Mouse (Mus musculus) CH12.LX (cell line): ENCODE measurements around the gene Klhl3.

Experiments
- CTCF ChIP-seq, 2 experiments: IDR thresholded peaks in 1 of 2; conservative IDR thresholded peaks in 1 of 2; 2 replicates each; pipeline ENCODE4 v1.5.1; 2011 to 2012; ENCODE audit warnings: low read depth in 2 of 2, low read length in 2 of 2, improper control_type of control experiment in 1 of 2, inconsistent platforms in 1 of 2, mild to moderate bottlenecking in 1 of 2, moderate library complexity in 1 of 2
- ETS1 ChIP-seq: conservative IDR thresholded peaks from 2 replicates; pipeline ENCODE4 v1.6.1; 2012; ENCODE audit warnings: low read depth, mild to moderate bottlenecking, inconsistent platforms, low read length, improper control_type of control experiment, moderate library complexity
- JUN ChIP-seq: IDR thresholded peaks from 2 replicates; pipeline ENCODE4 v1.6.1; 2011; ENCODE audit warnings: low read depth, mild to moderate bottlenecking, low read length, improper control_type of control experiment, moderate library complexity; ENCODE audit not compliant: insufficient read depth
- MYC ChIP-seq: IDR thresholded peaks from 2 replicates; pipeline ENCODE4 v1.6.1; 2011; ENCODE audit warnings: low read depth, mild to moderate bottlenecking, improper control_type of control experiment, low read length
- POLR2A ChIP-seq: IDR thresholded peaks from 2 replicates; pipeline ENCODE4 v1.6.1; 2011; ENCODE audit warnings: low read depth, mild to moderate bottlenecking, improper control_type of control experiment, low read length
- RCOR1 ChIP-seq: conservative IDR thresholded peaks from 2 replicates; pipeline ENCODE4 v1.6.1; 2012; ENCODE audit warnings: low read depth, mild to moderate bottlenecking, inconsistent platforms, low read length, improper control_type of control experiment
- UBTF ChIP-seq: IDR thresholded peaks from 2 replicates; pipeline ENCODE4 v1.6.1; 2012; ENCODE audit warnings: low read depth, mild to moderate bottlenecking, inconsistent platforms, low read length, improper control_type of control experiment, moderate library complexity
- ZC3H11A ChIP-seq: IDR thresholded peaks from 2 replicates; pipeline ENCODE4 v1.6.1; 2012; ENCODE audit warnings: low read depth, mild to moderate bottlenecking, inconsistent platforms, low read length, improper control_type of control experiment

GRCm38 (mm10) chr13:57978931-57979330 lies 134.5 kb downstream of the Klhl3 start:
- no peak for TF ChIP-seq POLR2A
- no peak for TF ChIP-seq UBTF
- TF ChIP-seq RCOR1: no peak
- TF ChIP-seq ZC3H11A: no peak
- no peak for TF ChIP-seq MYC
- no peak for TF ChIP-seq ETS1
- no peak for TF ChIP-seq CTCF (conservative IDR thresholded peaks at IDR 0.05 in 1 of 2, IDR thresholded peaks at IDR 0.05 in 1 of 2; ENCODE audit: low read depth in 2 of 2, low read length in 2 of 2)
- TF ChIP-seq JUN: no peak
